Mouse (Mus musculus) embryo, embryonic 9.5 days (tissue): ENCODE results near the gene Trappc11.
A peak's percentile ranks its signal among the peaks of the same experiment; 100 is the strongest.

Source experiments
- DNase-seq: peaks from one replicate; pipeline ENCODE4 v3.0.0-alpha.2; 2017; ENCODE audit errors: extremely low spot score

Trappc11 gene

DNA sequence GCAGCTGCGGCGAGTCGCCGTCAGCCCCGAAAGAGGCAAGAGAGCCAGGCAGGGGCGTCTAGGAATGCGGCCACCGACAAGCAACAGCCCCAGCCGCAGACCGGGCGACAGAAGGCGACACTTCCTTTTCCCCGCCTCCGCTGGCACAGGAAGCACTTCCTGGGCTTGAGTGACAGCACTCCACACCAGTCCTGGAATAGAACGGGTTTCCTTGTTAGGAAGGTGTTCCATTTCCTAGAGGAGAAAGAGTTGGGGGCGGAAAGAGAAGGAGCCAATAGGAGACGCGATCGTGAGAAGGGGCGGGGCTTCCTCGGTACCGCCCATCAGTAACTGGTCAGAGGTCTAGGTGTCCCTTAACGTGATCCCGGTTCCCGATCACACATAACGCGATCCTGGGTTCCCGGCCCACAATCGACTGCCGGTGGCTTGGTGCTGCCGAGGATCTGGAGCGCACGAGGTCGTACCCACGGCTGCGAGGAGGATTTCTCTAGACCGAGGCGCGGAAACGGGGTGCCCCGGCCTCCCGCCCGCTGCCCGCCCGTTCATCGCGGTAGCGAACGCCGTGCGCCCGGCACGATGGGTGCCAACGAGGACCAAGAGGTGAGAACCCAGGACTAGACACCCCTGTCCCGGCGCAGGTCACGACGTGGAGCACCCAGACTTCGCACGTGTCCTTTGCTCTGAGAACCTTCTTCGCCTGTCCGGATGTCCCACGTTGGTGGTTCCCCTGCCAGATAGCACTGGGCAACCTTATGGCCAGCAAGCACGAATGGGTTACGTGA lies at the start of gene Trappc11, which contains the start of gene Rwdd4a:
TSS of gene Trappc11 (minus strand) at position 127 of the 782 bp plus-strand sequence.
TSS of gene Rwdd4a (plus strand) at position 321 of the 782 bp plus-strand sequence.
- peak; percentile 95 for DNase-seq

DNA sequence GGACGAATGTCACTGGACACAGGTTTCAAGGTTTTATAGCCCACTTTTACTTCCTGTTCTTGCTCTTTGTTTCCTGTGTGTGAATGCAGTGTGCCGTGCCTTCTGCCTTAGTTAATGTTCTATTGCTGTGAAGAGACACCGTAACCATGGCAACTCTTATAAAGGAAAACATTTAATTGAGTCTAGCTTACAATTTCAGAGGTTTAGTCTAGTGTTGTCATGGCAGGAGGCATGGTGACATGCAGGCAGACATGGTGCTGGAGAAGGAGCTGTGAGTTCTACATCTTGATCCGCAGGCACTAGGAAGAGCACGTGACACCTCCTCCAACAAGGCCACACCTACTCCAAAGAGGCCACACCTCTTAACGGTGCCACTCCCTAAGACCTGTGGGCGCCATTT lies 48.2 kb upstream of the Trappc11 start:
- no peak for DNase-seq

DNA sequence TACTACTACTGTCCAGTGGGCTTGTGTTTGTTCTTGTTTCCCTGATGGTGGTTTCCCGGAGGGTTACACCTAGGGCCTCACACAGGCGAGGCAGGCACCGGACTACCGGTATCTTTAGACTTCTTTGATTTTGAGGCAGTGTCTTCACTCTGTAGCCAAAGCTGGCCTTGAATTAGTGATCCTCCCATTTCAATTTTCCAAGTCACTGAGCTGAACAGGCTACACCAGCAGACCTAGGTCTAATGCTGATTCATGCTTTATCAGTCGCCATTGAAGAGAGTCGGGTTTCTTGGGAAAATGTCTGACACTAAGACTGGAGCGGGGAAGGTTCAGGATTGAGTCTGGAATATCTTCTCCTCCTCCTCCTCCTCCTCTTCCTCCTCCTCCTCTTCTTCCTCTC lies 40.2 kb upstream of the Trappc11 start:
- no peak for DNase-seq

DNA sequence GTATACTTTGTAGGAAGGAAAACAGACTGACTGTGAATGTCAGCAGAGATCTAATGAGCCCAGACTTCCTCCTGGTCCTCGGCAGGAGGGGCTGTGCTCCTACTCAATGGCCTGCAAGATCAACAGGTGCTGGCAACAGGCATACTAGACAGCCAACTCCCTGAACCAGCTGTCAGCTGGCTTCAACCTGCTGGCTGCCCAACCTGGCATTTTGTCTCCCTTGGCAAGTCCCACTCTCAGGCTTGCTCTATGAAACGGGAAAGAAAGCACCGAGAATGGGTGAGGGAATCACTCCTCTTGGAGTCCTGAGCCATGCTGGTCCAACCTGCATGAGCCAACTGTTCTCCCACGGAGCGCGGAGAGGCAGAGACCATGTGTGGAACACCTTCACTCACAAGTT lies 36.9 kb upstream of the Trappc11 start:
- no peak for DNase-seq

DNA sequence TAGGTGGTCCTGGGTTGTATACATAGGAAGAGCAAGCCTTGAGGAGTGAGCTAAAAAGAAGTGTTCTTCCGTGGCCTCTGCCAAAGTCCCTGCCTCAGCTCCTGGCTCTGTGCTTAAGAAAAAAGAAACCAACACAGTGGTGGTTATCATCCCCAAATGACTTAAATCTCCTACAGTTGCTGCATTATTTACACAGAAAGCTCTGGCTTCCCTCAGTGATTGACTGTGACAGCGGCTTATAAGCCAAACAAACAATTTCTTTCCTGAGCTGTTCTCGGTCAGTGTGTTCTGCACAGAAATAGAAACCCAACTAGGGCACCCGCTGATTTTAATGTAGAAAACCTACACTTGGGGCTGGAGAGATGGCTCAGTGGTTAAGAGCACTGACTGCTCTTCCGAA lies 34.8 kb upstream of the Trappc11 start:
- DNase-seq = no peak

DNA sequence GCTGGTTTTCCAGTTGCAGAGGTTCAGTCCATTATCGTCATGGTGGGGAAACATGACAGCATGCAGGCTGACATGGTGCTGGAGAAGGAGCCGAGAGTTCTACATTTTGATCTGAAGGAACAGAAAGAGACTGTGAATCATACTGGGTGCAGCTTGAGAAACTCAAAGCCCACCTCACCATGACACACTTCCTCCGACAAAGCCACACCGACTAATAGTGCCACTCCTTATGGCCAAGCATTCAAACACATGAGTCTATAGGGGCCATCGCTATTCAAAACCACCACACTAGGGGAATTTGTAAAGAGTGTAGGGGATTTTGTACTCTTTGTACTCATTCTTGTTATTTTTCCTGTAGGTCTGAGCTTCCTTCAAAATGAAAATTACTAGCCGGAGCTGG lies 33.3 kb upstream of the Trappc11 start:
- DNase-seq = no peak

DNA sequence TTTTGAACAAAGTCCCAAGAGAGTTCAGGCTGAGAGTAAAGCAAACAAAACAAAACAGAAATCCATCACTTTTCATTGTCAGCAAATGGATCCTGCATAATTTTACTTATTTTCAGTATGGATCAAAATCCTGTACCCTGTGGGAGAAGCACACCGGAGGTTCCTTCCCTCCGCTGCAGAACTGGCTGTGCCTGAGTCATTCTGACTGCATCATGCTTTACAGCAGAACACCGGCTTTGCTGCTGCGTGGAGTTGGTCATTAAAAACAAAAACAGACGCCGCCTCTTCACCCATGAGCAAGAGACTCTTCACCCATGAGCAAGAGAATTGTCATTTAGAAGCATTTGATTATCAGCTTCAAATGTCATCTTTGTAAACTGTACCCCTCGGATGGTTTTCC lies 27.5 kb upstream of the Trappc11 start:
- no peak for DNase-seq

DNA sequence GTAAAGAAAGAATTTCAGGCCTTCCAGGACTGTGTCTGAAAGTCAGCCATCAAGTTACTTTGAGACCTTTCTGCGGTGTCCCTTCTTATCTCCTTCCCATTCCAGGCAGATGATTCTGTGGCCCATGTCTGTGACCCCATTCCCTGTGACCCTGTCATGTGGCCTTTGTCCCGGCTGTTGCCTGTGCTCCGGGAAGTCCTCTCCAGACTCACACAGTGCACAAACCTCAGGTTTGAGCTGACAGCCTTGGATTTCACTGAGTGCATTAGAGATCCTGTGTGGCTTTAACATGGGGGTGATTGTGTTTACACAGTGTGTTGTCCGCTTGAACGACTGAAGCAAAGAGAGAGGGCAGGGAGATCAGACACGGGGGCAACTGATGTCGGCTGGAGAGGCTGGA lies 25.0 kb upstream of the Trappc11 start:
- DNase-seq = peak; percentile 4

DNA sequence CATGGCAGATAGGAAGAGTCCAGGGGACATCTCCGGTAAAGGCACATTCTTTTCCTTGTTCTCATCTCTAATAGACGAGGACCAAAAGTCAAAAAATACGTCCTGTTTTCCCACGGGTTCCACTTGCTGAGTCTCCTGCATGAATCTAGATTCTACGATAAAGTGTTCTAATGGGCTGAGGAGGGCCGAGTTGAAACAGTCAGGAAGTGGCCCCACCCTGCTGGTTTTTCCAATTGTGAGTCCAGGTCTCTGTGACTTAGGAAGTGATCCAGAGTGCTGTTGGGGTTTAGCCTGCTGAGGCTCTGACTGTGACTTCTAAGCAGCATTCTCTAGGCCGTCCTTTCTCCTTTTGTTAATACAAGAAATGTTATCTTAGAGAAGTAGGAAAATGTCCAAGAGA lies 23.2 kb upstream of the Trappc11 start:
- no peak for DNase-seq

DNA sequence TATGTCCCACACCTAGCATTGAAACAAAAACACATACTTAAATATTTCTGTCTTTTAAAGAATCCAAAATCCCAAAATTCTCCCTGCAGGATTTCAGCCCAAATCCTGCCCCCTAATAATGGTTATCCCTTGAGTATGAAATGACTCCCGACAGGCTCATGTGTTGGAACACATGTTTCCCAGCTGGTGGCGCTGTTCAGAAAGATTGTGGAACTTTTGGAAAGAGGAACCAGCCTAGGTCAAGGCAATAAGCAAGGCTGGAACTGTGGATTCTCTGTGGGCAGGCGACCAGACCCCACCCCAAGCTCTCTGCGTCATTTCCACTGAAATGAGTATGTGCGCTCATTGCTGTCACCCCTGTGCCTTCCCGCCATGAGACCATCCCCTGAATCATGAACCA lies 20.3 kb upstream of the Trappc11 start:
- DNase-seq = no peak

DNA sequence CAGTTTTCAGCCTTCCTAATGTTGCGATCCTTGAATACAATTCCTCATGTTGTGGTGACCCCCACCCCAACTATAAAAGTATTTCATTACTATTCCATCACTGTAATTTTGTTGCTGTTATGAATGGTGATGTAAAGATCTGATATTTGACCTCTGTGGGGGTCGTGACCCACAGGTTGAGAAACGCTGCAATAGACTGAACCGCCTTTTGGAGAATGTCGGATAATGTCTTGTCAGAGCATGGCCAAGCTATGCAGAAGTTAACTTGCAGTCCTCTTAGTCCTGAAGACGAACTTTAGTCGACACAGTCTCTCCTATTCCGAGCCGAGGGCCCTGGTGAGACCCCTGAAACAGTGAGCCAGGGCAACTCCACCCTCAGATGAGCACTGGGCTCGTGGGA lies 13.8 kb upstream of the Trappc11 start:
- no peak for DNase-seq

DNA sequence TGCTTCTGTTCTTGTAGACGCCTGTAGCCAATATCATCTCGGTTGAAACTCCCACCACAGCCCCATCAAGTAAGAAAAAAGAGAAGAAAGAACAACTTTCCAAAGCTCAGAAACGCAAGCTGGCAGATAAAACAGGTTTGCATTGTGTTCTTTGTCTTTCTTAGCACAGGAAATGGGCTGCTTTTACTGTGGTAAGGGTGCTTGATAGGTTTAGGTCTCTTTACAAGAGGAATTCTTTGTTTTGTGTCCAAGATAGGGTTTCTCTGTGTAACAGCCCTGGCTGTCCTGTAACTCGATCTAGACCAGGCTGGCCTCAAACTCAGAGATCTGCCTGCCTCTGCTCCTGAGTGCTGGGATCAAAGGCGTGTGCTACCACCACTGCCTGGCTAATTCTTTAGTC lies 10.8 kb upstream of the Trappc11 start:
- DNase-seq = no peak

DNA sequence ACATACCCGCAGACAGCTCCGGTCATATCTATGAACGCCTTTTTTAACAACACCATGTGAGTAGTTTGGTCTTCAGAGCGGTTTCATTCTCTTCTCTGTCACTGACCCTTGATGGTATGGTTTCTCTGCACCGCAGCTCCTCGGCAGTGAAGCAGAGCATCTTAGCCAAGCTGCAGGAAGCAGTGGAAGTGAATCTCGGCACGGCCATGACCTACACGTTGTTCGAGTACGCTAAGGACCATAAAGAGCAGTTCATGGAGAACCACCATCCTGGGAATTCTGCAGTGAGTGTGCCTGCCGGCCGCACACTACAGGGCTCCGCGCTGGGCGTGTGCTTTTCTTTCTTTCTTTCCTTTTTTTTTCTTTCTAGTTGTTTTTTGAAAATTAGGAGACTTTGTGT lies 9.5 kb upstream of the Trappc11 start:
- DNase-seq = no peak

DNA sequence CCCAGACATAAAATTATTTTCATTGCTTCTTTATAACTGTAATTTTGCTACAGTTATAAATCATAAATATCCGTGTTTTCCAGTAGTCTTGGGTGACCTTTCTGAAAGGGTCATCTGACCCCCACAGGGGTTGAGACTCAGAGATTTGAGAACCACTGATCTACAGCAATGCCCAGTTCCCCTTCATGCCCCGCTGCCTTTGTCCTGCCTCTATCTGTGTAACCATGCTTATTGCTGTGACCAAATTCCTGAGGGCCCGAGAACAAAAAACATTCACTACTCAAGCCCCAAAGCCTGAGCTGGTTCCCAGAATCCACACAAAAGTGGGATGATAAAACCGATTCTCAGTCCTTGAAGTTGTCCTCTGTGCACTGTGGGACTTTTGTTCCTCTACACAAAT lies 5.1 kb upstream of the Trappc11 start:
- no peak for DNase-seq

DNA sequence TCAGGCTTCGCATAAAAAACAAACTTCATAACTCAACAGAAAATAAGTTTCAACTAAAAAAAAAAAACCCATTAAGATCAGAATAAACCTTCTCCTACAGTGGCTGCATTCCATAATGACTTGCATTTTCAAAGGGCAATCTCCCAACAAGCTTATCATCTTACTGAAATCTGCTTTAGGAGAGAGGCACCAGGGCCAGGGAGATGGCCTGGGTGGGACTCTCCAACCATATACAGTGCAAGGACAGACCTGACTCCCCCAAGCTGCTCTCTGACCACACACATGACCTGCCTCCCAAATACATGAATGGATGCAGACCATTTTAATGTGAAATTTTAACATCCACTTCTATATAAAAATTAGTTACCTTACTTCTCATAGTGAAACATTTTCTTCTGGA lies 5.2 kb downstream of the Trappc11 start:
- no peak for DNase-seq

DNA sequence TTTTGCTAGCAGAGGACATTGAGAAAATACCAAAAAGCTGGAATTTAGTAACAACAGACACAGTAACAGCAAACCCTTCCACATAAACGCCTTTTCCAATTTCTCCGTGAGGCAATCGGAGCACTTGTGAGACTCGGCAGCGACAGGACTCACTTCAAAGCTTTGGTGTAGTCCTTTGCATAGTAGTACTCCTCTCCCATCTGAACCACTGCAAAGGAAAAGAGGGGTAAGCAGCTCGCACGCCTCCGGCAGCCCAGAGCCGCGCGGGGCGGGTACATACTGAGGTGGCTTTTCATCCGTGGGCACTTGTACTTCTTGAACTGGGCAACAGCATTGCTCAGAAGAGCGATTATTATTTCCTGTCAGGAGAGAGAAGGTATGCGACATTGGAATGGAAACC lies 19.7 kb downstream of the Trappc11 start:
- DNase-seq = no peak

DNA sequence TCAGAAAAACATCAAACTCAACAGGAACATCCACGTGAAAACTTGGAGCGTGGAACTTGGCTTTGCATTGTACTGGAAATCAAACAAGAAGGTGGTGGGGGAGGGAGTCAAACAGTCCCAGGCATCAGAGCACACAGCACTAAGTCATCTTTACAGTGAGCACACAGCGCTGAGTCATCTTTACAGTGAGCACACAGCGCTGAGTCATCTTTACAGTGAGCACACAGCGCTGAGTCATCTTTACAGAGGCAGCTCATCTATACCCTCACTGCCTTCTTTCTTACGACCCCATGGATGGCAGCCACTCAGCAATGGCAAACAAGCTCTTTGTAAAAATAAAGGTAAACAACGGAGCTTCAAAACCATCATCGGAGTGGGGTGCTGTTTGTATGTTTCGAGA lies 22.3 kb downstream of the Trappc11 start:
- DNase-seq = no peak

DNA sequence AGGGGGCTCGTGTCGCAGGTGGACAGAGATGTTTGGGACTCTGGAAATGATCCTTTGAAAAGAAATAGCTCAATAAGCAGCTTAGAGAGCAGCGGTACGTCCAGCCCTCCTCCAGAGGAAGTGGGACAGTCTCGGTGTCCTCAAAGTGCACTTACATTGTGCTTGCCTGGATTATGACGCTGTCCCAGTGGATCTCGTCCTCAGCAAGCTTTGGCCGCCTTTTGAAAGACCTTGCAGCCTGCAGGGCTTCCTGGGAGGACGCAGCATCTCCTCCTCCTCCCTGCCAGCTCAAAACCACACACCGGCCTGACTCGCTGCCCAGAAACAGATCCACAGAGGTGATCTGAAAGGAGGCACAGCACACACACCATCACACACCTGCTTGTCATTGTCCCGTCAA lies 27.8 kb downstream of the Trappc11 start:
- DNase-seq = no peak

DNA sequence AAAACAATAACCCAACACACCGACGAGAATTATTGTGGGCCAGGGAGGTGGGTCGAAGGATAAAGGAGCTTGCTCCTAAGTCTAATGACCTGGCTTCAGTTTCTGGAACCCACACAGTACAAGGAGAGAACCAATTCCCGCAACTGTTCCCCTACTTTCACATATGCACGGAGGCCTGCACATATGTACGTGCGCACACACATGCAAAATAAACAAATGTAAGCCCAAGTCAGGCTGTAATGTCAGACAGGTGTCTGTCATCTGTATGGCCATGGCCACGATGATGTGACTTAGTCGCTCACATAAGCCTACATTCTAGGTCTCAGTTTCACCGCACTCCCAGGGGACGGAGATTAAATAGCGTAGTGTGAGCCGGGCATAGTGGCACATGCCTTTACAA lies 30.7 kb downstream of the Trappc11 start:
- DNase-seq = no peak

DNA sequence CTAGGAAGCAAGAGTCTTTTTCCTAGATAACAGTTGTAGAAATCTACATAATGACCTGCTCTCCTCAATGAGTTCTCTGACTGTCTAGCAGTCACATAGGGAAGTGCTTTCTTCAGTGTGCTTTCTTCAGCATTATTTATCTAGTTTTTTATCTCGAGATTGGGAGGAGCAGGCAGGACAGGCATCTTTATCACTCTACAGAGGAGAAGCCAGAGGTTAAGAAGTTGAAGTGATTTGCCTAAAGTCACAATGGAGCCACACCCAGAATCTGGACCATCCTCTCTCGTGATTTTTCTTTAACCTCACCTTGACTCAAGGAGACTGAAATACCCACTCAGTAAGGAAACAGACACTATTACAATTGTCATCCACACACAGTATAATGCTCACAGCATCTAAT lies 31.3 kb downstream of the Trappc11 start:
- no peak for DNase-seq

DNA sequence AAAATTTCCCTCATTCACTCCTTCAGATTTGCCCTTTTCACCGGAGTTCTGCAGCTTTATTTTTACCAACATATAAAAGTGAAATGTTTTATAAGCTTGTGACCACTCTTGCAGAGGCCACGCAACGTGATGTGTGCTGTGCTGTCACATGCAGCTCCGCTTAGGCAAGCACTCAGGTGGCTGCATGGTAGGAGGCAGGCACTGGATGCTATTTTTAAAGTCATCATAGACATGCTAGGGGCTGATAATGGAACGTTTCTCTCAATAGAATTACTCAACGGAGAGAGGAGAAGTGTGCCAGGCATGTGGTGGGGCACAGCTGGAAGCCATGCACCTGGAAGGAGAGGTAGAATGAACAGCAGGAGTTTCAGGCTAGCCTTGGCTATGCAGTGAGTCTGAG lies 37.8 kb downstream of the Trappc11 start:
- DNase-seq = no peak

DNA sequence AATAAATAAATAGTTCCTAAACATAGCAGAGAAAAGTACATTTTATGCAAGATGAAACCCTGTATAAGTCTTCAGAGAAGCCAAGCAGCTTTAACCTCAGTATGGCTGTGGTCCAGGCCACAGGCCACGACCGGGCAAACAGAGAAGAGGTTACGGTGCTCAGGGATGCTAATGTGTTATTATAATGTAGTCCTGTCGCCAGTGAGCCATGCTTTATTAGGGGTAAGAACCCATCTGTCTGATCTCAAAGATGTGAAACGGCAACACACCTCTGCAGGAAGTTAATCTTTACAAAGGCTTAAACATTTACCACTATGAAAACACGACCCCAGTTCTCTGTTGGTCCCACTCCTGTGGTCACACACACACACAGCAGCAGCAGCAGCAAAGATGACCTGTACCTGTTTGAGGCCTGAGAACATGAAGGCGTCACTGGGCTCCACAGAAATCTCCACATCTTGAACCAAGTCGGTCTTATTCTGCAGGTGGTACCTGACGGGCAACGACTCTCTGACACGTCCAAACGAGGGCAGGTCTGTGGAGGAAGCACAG lies 38.6 kb downstream of the Trappc11 start:
- no peak for DNase-seq

DNA sequence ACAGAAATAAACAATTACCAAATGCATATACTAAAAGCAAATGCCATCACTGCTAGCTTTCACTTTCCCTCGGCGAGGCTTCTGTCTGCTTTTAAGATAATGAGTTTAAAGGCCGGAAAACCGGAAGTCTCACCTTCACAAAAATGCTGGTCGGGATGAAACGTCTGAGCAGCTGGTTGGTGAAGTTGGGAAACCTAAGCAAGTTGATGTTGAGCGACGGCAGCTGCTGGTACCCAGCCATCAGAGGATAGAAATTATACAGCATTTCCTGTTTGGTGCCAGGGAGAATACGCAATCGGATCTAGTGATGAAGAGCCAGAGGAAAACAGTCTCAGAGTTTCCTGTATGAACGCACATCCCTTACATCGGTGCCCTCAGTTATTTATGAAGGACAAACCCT lies 40.2 kb downstream of the Trappc11 start:
- no peak for DNase-seq

DNA sequence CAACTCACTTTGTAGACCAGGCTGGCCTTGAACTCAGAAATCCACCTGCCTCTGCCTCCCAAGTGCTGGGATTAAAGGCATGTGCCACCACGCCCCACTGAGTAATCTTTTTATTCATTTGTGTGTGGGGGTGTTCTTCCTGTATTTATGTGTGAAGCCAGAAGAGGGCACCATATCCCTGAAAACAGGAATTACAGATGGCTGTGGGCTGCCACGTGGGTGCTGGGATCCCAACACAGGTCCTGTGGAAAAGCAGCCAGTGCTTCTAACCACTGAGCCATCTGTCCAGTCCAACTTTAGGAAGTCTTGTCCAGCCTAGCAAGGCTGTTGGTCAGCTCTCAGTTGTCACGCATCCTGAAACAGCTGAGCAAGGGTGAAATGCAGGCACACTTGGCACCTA lies 46.0 kb downstream of the Trappc11 start:
- DNase-seq = no peak
